Mouse (Mus musculus) mouse trophoblast stem cell (cell line): ENCODE data around the gene Ctsw.

ENCODE experiments used
- in situ Hi-C, 2 experiments: fragments of 300-500 bp; cut with MseI, MboI; formaldehyde crosslinking; loops; 2 replicates in 1 of 2; 3 replicates in 1 of 2; pipeline ENCODE4 v1.15.1; 2025

The Ctsw gene

GRCm38 (mm10) chr19:5431911-5432464 lies 36.3 kb downstream of the Ctsw start:
- in situ Hi-C loops = no loop called here

DNA sequence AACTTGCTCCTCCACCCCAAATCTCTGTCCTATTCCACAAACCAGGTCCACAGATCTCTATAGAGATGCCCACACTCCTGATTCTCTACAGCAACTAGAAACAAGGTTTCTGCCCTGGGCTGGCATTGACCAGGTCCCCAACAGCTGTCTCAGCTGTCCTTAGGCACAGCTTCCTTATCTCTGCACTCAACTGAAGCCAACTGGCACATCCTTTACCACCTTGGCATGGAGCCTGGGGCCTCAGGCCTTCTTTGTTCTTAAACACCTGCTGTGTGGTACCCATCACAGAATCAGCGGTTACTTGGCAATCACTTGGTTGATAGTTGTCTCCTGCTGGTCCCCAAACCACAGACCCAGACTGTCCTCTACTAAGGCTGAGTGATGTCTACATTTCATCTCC lies 37.9 kb downstream of the Ctsw start:
- in situ Hi-C loops = no loop called here

DNA sequence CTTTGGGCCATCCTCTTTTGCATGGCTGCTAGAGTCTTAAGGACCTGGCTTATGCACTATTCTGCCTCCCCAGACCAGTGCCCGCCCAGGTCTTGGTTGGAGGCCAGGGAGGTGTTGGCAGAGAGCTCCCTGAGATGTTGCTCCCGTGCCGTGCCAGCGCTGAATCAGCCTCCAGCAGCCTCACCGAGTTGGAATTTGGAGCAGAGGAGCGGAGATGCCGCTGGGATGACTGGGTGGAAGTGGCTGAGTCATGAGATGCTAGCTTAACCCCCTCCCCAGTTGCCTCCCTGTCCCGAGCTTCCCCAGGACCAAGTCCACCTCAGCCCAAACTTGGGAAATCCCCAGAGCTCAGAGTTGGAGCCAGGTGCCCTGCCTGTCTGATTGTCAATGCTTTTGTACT lies 38.5 kb downstream of the Ctsw start:
- in situ Hi-C loops = no loop called here

GRCm38 (mm10) chr19:5429219-5429618 lies 39.1 kb downstream of the Ctsw start:
- in situ Hi-C loops = no loop called here

GRCm38 (mm10) chr19:5428083-5428482 lies 40.2 kb downstream of the Ctsw start:
- in situ Hi-C loops = no loop called here

DNA sequence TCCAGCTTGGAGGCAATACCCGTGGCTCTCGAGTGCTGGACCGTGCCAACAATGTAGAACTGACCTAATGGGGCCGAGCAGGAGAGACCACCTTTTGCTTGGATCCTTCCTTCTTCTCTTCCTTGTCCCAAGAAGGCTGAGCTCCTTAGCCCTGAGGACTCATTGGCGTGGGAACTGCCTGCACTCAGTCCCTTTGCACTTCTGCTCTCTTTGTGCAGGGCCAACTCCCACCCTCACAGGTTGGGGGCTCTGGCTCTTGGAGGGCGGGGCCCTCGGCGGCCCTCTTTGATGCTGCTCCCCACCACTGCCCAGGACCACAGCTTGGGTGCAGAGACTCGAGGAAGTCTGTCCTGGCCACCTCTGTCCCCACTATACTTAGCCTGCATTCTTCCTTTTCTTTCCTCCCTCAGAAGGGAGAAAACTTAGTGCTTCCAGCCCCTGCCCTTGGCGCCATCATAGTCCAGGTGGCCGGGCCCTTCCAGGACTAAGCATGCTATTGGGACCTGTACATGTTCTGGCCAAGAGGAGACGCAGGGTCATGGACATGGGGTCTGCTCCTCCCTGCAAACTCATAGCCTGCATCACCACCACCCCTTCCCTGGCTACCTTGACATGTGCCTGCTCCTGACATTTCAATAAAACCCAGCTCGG lies 41.5 kb downstream of the Ctsw start:
- in situ Hi-C loops = no loop called here

DNA sequence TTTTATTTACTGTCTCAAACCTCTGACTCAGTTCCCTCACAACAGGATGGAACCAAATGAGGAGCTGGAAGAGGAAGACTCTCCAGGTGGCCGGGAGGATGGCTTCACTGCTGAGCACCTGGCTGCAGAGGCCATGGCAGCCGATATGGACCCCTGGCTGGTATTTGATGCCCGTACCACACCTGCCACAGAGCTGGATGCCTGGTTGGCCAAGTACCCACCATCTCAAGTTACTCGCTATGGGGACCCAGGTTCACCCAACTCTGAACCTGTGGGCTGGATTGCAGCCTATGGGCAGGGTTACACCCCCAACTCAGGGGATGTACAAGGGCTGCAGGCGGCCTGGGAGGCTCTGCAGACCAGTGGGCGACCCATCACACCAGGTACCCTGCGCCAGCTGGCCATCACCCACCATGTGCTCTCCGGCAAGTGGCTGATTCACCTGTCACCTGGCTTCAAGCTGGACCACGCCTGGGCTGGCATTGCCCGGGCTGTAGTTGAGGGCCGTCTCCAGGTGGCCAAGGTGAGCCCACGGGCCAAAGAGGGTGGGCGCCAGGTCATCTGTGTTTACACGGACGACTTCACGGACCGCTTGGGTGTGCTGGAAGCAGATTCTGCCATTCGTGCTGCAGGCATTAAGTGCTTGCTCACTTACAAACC lies 42.3 kb downstream of the Ctsw start:
- in situ Hi-C loops = no loop called here

GRCm38 (mm10) chr19:5424782-5425741 lies 43.2 kb downstream of the Ctsw start, which contains the start of the genes Drap1 and AI837181:
TSS of gene Drap1 (minus strand) at chr19:5424979.
TSS of gene AI837181 (plus strand) at chr19:5425144.
- in situ Hi-C loops = no loop called here

DNA sequence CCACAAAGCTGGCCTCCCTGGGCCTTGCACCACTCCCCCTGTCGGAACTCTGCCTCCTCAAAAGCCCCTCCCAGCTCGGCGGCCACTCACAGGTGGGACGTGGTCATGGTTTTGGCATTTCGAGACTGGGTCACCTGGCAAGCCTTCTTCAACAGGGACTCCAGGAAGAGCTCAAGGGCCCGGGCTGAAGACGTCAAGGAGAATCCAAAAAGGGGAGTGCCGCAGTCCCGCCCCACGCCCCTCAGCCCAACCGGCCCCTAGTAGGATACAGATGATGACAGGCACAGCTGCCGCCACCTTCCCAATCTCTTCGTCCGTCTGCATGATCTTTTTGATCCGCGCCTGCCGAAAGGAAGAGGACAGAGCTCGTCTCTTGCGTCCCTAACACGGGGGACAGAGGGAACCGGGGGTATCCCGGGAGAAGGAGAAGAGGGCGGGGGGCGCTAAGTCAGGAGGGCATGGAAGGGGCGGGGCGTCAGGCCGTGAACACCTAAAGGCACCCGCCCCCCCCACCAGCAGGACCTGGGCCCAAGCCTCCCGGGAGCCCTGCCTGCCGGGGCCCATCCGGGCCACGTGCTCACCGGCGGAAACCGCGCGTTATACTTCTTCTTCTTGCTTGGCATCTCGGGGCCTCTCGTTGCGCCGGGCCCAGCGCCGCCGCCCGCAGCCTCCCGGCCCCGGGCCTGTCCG lies 44.1 kb downstream of the Ctsw start:
- in situ Hi-C loops = no loop called here

DNA sequence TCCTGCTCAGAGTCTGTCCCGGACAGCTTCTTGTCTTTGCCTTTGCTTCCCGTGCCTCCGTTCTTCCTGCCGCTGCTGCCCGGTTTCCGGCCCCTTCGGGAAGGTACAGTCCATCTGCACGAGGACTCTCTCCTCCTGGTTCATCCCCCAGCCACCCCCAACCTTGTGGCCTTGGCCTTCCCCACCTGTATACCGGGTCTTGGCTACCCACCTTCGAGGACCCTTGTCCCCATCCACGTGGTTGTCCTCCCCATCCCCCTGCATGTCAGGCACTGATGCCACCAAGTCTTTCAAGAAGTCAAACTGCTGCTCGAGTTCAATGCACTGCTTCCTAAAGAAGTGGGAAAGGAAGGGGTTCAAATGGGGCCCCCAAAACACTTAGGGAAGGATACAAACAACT lies 44.7 kb downstream of the Ctsw start:
- in situ Hi-C loops = no loop called here

- in situ Hi-C loops = no loop called here
These were observed 45.3 kb downstream of the Ctsw start for GRCm38 (mm10) chr19:5422895-5423443.

- in situ Hi-C loops = no loop called here
These were observed 46.0 kb downstream of the Ctsw start for GRCm38 (mm10) chr19:5422267-5422666.

DNA sequence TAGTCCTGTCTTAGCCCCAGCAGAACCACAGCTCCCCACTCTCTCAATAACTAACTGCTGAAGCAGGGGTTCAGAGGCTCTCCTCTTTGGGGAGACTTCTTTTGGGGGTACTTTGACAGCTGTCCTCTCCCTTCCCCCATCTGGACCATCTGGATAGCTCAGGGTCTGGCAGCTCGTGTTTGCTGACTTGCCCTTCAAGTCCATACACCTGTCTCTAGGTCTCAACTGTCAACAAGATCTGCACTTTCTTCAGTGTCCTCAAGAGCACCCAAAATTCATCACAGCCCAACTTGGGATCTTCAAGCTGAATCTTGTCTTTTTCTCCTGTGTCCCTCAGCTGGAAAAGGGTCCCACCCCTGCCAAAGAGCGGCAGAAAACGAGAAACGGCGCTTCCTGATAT lies 46.5 kb downstream of the Ctsw start:
- in situ Hi-C loops = no loop called here

GRCm38 (mm10) chr19:5420579-5420978 lies 47.7 kb downstream of the Ctsw start:
- in situ Hi-C loops = no loop called here

- in situ Hi-C loops = no loop called here
These were observed 48.7 kb downstream of the Ctsw start for GRCm38 (mm10) chr19:5419630-5420029.

DNA sequence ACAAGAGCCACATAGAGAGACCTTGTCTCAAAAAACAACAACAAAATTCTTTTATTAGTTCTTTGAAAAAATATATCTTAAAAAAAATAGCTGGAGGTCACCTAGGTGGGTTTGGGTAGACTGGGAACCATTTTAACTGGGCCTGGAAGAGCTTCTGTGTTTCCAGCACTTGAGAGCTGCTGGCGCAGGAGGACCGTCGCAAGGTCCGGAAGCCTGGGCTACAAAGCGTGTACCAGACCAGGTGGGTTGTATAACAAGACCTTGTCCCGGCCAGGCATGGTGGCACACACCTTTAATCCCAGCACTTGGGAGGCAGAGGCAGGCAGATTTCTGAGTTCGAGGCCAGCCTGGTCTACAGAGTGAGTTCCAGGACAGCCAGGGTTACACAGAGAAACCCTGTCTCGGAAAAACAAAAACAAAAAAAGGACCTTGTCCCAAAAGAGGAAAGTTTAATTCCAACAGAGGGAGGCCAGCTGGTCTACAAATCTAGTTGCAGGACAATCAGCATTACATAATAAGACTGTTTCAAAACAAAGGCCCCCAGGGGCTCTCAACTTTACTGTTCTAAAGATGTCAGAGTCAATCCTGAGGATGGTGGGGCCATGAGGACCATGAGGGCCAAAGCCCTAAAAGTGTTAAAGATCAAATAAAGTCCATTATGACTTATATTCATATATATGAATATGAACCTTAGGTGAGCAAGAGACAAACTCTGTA lies 49.4 kb downstream of the Ctsw start:
- in situ Hi-C loops = no loop called here
